Mouse (Mus musculus) testis, postnatal 10 days (tissue): Measurements from ENCODE around the gene Ywhah.
"Not testable (repeated sequence)": the region's sequence is repeated elsewhere in the genome, so short reads cannot be mapped to it uniquely, and the experiment has no call there.

Experiments used
- DNase-seq: peaks from one replicate; pipeline ENCODE4 v3.0.0; 2021; ENCODE audit warnings: low spot score

The Ywhah gene

GRCm38 (mm10) chr5:33011132-33012106 lies 7.2 kb upstream of the Ywhah start:
- no peak for DNase-seq

GRCm38 (mm10) chr5:33014096-33014495 lies 4.5 kb upstream of the Ywhah start:
- no peak for DNase-seq

DNA sequence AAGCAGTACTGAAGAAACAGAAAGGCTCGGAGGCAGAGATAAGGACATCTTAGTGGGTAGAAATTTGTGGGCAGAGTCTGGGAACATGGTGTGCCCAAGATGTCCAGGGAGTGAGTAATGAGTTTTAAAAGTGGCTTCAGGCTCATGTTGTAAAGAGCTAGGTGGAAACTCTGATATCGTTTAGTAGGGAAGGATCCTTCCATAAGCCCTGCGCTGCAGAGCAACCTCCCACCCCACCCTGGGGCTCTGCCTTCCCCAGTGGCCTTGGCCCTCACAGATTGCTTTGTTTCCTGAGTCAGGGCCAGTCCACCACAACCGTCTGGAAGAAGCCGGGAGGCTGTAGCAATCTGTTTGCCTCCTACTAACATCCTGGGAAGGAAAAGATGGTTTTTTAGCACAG lies 3.0 kb upstream of the Ywhah start:
- DNase-seq = peak; percentile 72

DNA sequence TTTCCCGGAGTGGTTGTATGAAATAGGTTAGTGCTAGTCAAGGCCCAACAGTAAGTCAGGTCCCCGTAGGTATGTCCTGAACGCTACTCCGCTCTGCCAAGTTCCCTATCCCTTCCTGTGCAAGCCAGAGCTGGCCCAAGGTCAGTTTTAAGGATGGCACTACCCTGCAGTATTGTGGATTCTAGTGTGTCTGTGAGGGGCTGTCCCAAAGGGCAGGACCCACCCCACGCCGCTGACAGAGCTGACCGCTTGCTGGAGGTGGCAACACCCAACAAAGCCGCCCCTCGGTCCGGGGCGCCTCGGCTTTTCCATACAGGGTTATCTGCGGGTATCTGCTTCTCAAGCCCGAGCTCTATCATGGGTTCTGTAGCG lies 441 bp upstream of the Ywhah start:
- no peak for DNase-seq

GRCm38 (mm10) chr5:33019426-33019821 lies 808 bp downstream of the Ywhah start:
- no peak for DNase-seq

- DNase-seq = no peak
Measured at GRCm38 (mm10) chr5:33021622-33022021, 3.0 kb downstream of the Ywhah start.

- no peak for DNase-seq
Measured at GRCm38 (mm10) chr5:33023337-33023736, 4.7 kb downstream of the Ywhah start.

DNA sequence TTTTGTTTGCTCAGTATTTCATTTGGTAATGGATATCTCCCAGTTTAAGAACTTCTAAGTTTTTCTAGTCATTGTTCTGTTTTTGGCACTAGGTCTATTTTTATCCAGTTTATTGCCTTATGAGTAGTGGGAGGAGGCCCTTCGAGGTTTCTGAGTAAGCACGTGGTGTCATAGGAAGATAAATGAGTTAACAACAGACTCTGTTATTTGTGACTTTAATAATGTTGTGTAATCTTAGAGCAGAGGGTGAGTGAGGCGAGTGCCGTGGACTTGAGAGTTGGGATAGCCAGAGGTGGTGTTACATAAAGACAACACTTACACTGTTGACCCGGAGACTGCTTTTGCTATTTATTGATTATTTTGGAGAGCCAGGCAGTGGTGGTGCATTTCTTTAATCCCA lies 5.9 kb downstream of the Ywhah start:
- no peak for DNase-seq

DNA sequence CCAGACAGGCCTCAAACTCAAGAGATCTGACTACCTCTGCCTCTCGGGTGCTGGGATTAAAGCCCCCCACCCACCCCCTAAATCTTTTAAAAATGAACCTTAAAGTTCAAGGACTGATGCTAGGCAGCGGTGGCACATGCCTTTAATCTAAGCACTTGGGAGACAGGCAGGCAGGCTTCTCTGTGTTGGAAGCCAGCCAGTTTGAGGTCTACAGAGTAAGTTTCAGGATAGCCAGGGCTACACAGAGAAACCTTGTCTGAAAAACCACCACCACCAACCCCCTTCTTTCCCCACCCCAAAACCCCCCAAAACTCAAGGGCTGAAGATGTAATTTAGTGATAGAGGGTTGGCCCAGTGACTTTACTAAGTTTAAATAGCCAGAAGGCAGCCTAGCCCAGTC lies 10.0 kb downstream of the Ywhah start:
- no peak for DNase-seq

DNA sequence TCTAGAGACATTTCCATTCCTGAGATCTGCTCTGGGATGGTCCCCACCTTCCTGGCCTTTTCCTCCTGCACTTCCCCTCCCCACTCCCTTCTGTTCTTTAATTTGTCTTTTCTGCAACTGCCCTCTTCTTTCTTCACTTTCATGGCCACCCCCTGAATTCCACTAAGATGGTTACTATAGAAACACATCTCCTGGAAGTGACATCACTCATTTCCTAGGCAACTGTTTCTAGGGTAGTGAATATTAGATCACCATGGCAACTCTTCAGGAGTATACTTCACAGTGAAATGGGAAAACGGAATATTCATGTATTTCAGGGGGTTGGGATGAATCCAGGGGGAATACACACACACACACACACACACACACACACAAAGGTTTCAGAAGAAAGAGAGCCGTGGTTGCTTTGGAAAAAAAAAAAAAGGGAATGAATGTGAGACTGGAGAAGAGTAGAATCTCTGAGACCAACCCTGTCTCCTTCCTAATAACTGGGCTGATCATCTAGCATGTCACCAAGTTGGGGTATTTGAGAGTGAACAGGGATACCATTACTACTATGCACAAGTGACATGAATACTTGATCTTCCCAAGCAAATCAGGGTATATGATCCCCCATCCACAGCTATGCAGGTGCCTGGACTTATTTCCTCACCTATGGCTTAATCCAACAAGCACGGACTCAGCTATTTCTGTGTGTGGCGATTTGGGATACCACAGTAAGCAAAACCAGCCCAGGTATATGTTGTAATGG lies 12.0 kb downstream of the Ywhah start:
- DNase-seq = no peak

DNA sequence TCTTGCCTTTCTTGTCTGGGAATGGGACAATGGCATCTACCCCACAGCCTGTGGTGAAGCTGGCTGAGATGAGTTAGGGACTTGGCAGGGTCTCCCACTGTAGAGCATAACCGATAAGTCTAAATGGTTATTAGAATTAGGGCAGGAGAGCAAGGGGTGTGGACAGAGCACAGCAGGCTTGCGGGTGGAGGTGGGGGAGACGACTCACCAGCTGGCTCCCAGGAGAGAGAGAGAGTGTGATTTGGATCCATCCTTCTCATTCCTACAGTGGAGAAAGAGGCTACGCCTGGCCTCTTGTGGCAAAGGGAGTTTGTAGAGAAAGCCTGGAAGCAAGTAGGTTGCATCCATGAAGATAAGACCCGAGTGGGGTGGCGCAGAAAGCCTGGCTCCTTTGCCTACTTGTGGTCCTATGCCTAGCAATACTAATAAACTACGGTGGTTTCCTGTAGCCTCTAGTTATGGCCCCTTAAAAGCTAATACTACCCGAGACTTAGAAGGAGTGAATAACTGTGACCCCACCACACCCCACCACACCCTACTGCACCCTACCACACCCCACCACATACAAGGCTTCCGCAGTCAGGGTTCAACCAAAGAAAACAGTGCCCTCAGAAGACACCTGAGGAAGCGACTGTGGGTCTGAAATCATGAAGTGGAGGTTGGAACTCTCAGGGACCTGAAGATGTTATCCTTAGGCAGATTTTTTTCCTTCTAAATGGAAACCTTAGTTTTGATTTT lies 13.6 kb downstream of the Ywhah start:
- no peak for DNase-seq

DNA sequence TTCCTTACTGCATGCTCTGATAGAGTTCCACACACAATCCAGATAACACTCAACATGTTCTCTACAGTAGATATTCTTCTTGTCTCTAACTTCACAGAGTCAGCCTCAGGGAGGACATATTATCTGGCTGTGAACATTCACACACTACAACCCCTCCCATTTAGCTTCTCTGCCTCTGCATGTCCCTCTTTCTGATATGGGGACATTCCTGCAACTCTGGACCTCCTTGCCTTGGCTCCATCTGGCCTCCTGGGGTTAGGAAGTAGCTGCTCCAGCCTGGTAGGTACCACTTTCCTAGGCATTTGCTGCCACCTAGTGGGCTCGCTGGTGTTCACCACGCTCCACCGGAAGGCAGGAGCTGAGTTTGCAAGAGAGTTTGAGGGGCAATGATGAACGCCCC lies 14.5 kb downstream of the Ywhah start:
- DNase-seq = peak; percentile 90

- DNase-seq = not testable (repeated sequence)
Measured at GRCm38 (mm10) chr5:33033633-33034032, 15.0 kb downstream of the Ywhah start.

- peak; percentile 51 for DNase-seq
Measured at GRCm38 (mm10) chr5:33034100-33034499, 15.5 kb downstream of the Ywhah start.

GRCm38 (mm10) chr5:33034916-33035315 lies 16.3 kb downstream of the Ywhah start:
- DNase-seq = no peak

DNA sequence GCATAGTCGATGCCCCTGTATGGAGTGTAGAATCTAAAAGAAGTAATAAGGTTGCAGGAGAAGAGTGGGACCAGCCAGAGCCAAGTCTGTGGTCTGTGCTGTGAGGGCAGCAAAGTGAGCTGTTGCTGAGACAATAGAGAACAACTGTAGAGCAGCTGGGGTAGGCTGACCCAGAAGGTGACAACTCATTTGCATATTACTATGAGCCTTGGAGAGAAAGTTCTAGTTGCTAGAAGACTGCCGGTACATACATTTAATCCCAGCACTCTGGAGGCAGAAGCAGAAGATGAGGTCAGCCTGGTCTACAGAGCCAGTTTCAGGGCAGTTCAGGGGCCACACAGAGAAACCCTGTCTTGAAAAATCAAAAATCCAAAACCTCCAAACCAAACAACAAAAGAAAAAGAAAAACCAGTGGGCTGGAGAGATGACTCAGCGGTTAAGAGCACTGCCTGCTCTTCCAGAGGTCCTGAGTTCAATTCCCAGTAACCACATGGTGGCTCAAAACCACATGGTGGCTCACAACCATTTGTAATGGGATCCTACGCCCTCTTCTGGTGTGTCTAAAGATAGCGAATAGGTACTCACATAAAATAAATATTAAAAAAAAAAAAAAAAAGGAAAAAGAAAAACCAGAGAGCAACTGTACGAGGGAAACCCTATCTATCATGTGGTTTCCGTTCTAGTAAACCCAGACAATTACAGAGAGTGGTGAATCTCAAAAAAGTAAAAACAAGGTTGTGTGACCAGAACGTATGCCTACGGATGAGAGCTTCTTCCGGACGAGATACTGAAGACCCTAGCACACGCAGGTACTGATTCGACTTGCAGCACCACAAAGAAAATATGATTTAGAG lies 20.3 kb downstream of the Ywhah start:
- DNase-seq = no peak

- DNase-seq = peak; percentile 89
Measured at GRCm38 (mm10) chr5:33039510-33039911, 20.9 kb downstream of the Ywhah start.

DNA sequence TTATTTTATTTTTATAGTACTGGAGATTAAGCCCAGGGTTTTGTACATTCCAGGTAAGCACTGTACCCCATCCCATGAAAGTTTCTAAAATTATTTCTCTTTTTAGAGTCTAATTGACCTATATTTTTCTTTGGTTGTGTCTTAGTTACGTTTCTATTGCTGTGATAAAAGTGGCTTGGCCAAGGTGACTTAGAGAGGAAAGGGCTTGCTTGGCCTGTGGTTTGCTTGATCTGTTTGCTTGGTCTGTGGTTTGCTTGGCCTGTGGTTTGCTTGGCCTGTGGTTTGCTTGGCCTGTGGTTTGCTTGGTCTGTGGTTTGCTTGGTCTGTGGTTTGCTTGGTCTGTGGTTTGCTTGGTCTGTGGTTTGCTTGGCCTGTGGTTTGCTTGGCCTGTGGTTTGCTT lies 22.1 kb downstream of the Ywhah start:
- DNase-seq = not testable (repeated sequence)

DNA sequence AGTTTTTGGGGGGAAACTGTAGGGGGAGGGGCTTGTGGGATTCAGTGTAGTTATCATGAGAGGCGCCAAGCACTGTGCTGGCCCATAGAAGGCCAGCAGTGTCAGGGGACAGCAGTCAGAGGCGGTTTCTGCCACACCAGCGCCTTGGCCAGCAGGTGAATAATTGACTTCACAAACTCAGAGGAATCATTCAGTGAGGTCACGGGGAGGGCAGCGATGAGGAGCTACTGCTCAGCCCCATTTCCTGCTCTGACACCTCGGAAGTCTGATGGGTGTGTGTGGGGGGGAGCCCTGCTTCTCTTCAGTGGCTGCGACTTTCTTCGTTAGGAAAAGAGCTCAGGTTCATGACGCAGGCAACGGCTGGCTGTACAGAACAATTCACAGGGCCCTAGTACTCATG lies 24.8 kb downstream of the Ywhah start:
- DNase-seq = no peak

- no peak for DNase-seq
Measured at GRCm38 (mm10) chr5:33044636-33045315, 26.2 kb downstream of the Ywhah start.

DNA sequence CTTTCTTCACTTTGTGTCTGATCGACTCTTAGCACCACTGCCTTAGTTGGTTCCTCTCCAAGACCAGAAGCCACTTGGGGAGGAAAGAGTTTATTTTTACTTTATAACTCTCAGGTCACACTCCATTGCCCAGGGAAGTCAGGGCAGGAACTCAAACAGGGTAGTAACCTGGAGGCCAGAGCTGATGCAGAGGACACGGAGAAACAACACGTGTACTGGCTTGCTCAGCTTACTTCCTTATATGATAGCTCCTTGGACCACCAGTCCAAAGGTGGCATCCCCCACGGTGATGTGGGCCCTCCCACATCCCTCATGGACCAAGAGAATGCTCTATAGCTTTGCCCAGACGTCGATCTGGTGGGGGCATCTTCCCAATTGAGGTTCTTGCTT lies 26.7 kb downstream of the Ywhah start:
- DNase-seq = no peak
